Mouse (Mus musculus) heart, embryonic 15.5 days (tissue): Measurements from ENCODE around the gene Actg1. TPM values are rescaled to one million over a fixed set of nuclear protein-coding genes. Genes with fewer than 3 reads are reported as not detected.
A peak's percentile ranks its signal among the peaks of the same experiment; 100 is the strongest.

Experiments used
- ATAC-seq: fragments of 200-750 bp; cut with Nextera tagmentation; replicated peaks from 2 replicates; pipeline ENCODE4 v1.8.0; 2017; ENCODE audit warnings: low read depth, moderate TSS enrichment; ENCODE audit not compliant: insufficient number of reproducible peaks, insufficient read depth, low FRiP score
- H3K27ac ChIP-seq: fragments of 300-500 bp; sonication (generic); 2 replicates; pipeline ENCODE4 v1.5.1; 2015; ENCODE audit warnings: mild to moderate bottlenecking, inconsistent platforms
- H3K27me3 ChIP-seq: fragments of 300-500 bp; sonication (generic); 2 replicates; pipeline ENCODE4 v1.6.1; 2015; ENCODE audit warnings: inconsistent platforms
- H3K36me3 ChIP-seq: fragments of 300-500 bp; sonication (generic); 2 replicates; pipeline ENCODE4 v1.6.1; 2015; ENCODE audit warnings: mild to moderate bottlenecking, inconsistent platforms
- H3K4me1 ChIP-seq: fragments of 300-500 bp; sonication (generic); replicated peaks from 2 replicates; pipeline ENCODE4 v1.6.1; 2015; ENCODE audit warnings: inconsistent platforms
- H3K4me2 ChIP-seq: fragments of 300-500 bp; sonication (generic); 2 replicates; pipeline ENCODE4 v1.6.1; 2015; ENCODE audit warnings: inconsistent platforms, mild to moderate bottlenecking, moderate library complexity
- H3K4me3 ChIP-seq: fragments of 300-500 bp; sonication (generic); 2 replicates; pipeline ENCODE4 v1.5.1; 2015; ENCODE audit warnings: mild to moderate bottlenecking, inconsistent platforms
- H3K9ac ChIP-seq: fragments of 300-500 bp; sonication (generic); 2 replicates; pipeline ENCODE4 v1.6.1; 2015; ENCODE audit warnings: mild to moderate bottlenecking, inconsistent platforms
- H3K9me3 ChIP-seq: fragments of 300-500 bp; sonication (generic); replicated peaks from 2 replicates; pipeline ENCODE4 v1.6.1; 2016; ENCODE audit warnings: inconsistent platforms
- WGBS: fragments of 180-500 bp; shearing (Covaris S2); methylation state at CpG from one replicate; pipeline ENCODE4 v1.1.7; 2015; ENCODE audit warnings: mixed read lengths; 5-methylcytosine and 5-hydroxymethylcytosine counted together
- polyA plus RNA-seq: library from polyadenylated mRNA; unstranded; fragments of >200 nt; fragmentation: Nextera tagmentation; extraction: Ambion mirVana; gene quantifications from 2 replicates; pipeline ENCODE4 v1.2.1, GENCODE M21; 2015

Gene Actg1
- polyA plus RNA-seq, 1 experiment from 2014 or later: 921 TPM

DNA sequence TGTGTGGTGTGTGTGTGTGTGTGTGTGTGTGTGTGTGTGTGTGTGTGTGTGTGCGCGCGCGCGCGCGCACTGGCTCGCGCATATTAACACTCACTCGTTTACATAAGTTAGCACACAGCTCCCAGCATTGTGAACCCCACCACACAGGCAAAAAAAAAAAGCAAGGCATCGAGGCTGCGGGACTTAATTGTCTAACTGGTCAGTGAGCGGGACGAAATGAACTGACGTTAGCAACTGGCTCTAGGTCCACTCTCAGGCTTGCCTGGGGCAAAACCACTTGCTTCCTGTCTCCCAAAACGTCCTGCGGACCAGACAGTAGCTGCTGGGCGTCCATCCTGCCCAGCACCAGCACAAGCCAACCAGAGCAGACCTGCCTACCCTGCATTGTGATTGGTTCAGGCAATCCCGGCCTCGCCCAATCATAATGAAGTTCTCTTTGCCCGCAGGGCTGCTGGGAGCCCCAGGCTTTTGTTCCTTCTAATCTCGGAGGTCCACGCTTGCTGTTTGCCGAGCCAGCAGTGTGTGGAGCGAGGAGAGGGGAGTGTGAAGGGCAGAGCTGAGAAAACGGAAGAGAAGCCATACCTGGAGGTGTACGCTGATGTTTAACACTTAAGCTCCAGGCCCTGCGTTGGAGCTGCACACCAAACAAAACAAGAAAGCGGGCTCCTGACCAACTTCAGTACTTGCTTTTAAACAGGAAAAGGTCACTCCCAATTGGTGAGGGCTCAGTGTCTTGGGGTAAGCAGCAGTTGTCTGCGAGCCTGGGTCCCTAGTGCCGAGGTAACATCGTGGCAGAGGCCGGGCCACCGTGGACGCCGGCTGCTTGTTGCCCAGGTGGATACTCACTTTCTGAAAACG is 32.3 kb downstream of the Actg1 start:
- H3K27me3 ChIP-seq: no peaks in the 10 kb centered on the region
- H3K27ac ChIP-seq: peak overlapping the region; percentile 100
- no peaks in the 10 kb centered on the region for H3K9me3 ChIP-seq
- ATAC-seq: peak; percentile 96
- WGBS: 10% methylated on average over 37 of the region's 37 CpGs
- peaks cover 37% of the 10 kb centered on the region for H3K4me1 ChIP-seq
- peak overlapping the region; percentile 58 for H3K4me3 ChIP-seq
- peak overlapping the region; percentile 65 for H3K9ac ChIP-seq
- no peaks in the 10 kb centered on the region for H3K36me3 ChIP-seq
- H3K4me2 ChIP-seq: peak overlapping the region; percentile 88

DNA sequence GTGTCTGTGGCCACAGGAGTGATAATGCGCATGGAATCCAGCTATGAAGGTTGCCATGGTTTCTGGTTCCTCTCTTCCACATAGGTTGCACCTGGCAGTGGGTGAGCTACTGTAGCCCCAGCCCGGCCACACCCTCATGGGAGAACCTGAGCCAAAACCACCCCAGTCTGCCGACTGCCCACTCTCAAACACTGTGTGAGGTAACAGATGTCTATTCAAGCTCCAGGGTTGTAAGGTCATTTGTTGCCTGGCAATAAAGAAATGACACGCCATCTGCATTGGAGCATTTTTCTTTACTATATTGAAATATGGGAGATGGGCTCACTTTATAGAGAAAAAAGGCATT is 33.0 kb downstream of the Actg1 start:
- Histone ChIP-seq H3K9ac (peak overlapping the region; percentile 65), H3K9me3 (no peaks in the 10 kb centered on the region), H3K4me3 (peak overlapping the region; percentile 58), H3K4me1 (peaks cover 42% of the 10 kb centered on the region), H3K27ac (peak overlapping the region; percentile 100), H3K4me2 (peak overlapping the region; percentile 88), H3K27me3 (no peaks in the 10 kb centered on the region), H3K36me3 (no peaks in the 10 kb centered on the region)
- 36% methylated on average over 4 of the region's 4 CpGs for WGBS
- no peak for ATAC-seq

DNA sequence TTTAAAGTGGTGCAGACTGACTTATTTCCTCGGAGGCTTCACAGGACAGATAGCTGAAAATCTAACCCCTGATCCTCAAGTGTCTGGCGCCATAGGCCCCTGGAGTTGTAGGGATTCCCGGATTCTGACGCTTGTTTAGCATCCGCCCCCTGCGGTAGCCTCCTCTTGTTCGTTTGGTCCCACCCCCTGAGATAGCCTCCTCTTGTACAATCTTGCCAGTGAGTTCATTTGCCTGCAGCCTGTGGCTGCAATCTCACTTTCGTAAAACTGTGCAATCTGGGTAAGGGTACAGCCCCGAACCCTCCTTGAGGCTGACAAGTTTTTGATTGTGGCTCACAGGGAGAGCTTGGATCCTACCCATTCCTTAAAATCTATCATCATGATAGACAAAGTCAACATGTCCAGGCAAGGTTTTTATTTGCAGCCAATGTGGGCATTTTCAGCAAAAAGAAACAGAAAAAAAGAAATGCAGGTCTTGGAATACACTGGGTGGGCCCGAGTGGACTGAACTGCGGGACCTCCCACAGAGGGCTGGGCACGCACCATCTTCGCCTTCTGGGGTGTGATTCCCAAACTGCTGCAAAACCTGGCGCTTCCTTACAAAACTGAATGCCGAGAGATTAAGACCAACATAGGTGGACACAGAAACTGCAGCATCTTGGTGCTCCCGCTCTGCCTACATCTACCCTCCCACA is 33.5 kb downstream of the Actg1 start:
- ATAC-seq: no peak
- WGBS: 52% methylated on average over 16 of the region's 16 CpGs
- Histone ChIP-seq H3K27me3 (no peaks in the 10 kb centered on the region), H3K27ac (peak overlapping the region; percentile 100), H3K9me3 (no peaks in the 10 kb centered on the region), H3K4me3 (no peak overlapping the region), H3K4me1 (peaks cover 46% of the 10 kb centered on the region), H3K9ac (peak overlapping the region; percentile 65), H3K36me3 (no peaks in the 10 kb centered on the region), H3K4me2 (peak overlapping the region; percentile 88)

DNA sequence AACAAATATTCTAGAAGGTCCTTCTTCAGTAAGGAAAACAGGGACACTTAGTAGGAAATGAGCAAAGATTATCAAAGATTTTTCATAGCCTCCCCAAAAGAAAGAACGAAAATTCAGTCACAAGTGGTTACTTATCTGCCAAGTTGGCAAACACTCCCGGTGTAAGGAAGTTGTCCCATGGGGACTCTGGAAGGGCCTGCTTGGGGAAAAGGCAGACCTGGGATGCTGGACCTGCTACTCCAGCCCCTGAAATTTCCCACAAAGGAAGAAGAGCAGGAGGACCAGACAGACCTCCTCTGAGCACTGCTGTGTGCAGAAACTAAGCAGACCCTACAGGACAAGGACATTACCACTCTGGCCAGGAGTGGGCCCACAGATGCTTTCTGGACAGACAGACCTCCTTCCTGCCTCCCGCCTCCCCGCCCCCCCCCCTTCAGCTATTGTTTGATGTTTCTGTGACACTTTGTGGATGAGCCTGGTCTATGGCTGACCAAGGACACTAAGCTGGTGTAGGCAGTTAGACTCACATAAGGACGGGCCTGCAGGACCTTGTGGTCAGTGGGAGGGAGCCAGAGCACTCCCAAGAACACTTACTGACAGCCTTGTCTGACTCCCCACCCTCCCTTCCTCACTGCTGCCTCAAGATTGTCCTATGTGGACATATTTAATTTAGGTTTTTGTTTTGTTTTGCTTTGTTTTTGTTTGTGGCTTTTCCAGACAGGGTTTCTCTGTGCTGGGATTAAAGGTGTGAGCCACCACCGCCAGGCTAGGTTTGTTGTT is 34.2 kb downstream of the Actg1 start:
- H3K9ac ChIP-seq: no peak overlapping the region
- H3K36me3 ChIP-seq: no peaks in the 10 kb centered on the region
- H3K4me3 ChIP-seq: no peak overlapping the region
- 55% methylated on average over 6 of the region's 6 CpGs for WGBS
- no peaks in the 10 kb centered on the region for H3K27me3 ChIP-seq
- H3K4me2 ChIP-seq: no peak overlapping the region
- no peak for ATAC-seq
- H3K4me1 ChIP-seq: peaks cover 46% of the 10 kb centered on the region
- H3K27ac ChIP-seq: no peak overlapping the region
- no peaks in the 10 kb centered on the region for H3K9me3 ChIP-seq

DNA sequence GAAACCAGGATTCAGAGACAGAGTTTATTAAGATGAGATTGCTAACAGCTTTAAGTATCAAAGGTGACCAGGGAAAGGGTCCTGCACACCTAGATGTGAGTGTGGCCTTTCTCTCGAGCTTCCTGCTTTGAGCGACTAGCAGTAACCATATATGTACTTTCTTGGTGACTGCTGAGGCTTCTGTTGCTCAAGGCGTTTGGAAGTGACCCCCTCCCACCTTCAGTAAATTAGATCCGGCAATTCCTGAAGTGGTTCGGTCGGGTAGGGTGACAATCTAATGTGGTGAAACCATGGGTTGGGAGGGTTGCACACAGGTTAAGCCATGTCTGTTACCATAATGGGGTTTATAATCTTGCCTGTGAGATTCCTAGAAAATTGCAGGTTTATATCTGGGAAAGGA is 36.3 kb downstream of the Actg1 start:
- H3K4me2 ChIP-seq: no peak overlapping the region; the same call in 1 of the 2 replicates
- no peak overlapping the region for H3K9ac ChIP-seq
- 82% methylated on average over 6 of the region's 6 CpGs for WGBS

DNA sequence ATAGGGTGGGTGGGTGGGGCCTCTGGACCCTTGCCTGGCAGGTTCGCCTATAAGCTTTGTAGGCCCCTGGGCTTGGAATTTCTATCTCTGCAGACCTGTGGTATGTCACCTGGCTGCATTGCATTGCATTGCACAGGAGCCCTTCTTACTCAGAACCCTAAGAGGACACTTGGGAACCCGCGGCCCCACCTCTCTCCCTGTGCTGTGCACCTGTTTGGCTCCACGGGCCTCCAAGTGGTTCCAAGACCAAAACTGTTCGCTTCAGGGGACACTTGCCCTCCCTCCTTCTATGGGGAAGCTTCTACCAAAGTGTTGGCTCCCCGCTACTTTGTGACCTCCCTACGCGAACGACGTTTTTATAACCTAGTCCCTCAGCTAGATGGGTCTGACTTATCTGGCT is 36.8 kb downstream of the Actg1 start:
- H3K36me3 ChIP-seq: no peaks in the 10 kb centered on the region
- H3K9ac ChIP-seq: peak overlapping the region; percentile 67
- 54% methylated on average over 10 of the region's 10 CpGs for WGBS
- H3K27ac ChIP-seq: peak overlapping the region; percentile 89
- H3K4me2 ChIP-seq: peak overlapping the region; percentile 85
- no peaks in the 10 kb centered on the region for H3K27me3 ChIP-seq
- ATAC-seq: no peak
- H3K9me3 ChIP-seq: no peaks in the 10 kb centered on the region
- H3K4me3 ChIP-seq: peak overlapping the region; percentile 51
- H3K4me1 ChIP-seq: peaks cover 47% of the 10 kb centered on the region

More for the DNA sequence above, 36.3 kb downstream of the Actg1 start:
- Histone ChIP-seq H3K27me3 (no peaks in the 10 kb centered on the region), H3K4me1 (peaks cover 47% of the 10 kb centered on the region), H3K9me3 (no peaks in the 10 kb centered on the region), H3K4me3 (no peak overlapping the region), H3K27ac (peak overlapping the region; percentile 89), H3K36me3 (no peaks in the 10 kb centered on the region)
- ATAC-seq: no peak

DNA sequence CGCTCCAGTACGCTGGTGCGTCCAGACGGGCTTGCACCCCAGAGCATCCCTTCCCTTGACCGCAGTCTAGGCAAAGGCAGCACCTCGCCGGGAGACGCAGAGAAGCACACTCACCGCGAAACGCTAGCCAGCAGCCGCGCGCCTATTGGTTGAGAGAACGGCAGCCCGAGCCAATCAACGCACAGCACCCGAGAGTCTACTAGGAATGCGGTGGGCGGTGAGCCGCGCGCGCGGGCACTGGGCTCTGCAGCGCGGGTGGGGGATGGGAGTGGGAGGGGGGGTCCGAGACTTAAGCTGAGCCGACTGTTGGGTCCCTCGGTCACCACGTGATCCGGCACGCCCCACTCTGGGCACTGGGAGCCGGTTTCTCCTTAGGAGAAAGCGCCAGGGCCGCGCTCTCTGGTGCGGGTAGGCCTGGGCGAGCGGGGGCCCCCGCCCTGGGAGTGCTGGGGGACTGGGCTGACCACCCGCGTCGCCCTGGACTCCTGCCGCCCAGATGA is 37.5 kb downstream of the Actg1 start:
- Histone ChIP-seq H3K9me3 (no peaks in the 10 kb centered on the region), H3K4me3 (peak overlapping the region; percentile 51), H3K4me1 (peaks cover 53% of the 10 kb centered on the region), H3K4me2 (peak overlapping the region; percentile 85), H3K9ac (peak overlapping the region; percentile 67), H3K27ac (peak overlapping the region; percentile 89), H3K27me3 (no peaks in the 10 kb centered on the region), H3K36me3 (no peaks in the 10 kb centered on the region)
- ATAC-seq: peak; percentile 87
- WGBS: 3% methylated on average over 45 of the region's 45 CpGs

DNA sequence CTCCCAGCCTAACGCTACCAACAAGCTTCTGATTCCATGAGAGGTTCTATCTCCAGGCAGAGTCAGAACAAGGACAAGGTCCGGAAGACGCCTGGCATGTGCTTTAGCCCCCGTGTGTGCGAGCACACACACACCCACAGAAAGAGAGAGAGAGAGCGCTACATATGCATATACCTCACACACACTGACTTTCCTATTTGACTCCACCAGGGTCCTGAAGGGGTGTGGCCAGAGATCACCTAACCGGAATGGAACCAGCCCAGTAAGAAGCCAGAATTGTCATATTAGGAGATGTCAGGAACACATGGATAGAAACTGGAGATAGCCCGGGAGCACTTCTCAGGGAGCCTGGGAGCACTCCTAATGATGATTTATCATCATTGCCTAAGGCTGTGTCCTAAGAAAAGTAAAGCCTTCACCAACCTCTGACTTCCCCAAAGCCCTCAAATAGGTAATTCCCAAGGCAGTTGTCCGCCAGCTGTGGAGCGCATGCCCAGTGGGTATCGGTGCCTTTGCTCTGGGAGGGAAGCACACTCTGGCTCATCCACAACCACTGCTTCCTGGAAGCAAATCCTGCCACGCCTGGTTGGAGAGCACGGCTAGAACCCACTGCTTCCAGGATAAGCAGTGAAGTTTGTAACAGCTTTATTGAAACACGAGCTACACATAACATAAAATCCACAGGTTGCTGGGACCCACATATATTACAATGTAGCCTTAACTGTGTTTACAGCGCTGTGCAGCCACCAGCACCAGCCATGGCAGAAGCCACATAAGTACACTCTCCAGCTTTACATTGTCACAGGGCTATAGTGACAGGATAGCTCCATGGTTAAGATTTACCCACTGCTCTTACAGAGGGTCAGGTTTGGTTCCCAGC is 39.7 kb downstream of the Actg1 start:
- no peak for ATAC-seq
- 54% methylated on average over 15 of the region's 15 CpGs for WGBS
- Histone ChIP-seq H3K4me3 (no peak overlapping the region), H3K4me2 (peak overlapping the region; percentile 16; the same call in 1 of the 2 replicates), H3K27ac (no peak overlapping the region), H3K27me3 (no peaks in the 10 kb centered on the region), H3K4me1 (peaks cover 53% of the 10 kb centered on the region), H3K36me3 (no peaks in the 10 kb centered on the region), H3K9ac (no peak overlapping the region), H3K9me3 (no peaks in the 10 kb centered on the region)

DNA sequence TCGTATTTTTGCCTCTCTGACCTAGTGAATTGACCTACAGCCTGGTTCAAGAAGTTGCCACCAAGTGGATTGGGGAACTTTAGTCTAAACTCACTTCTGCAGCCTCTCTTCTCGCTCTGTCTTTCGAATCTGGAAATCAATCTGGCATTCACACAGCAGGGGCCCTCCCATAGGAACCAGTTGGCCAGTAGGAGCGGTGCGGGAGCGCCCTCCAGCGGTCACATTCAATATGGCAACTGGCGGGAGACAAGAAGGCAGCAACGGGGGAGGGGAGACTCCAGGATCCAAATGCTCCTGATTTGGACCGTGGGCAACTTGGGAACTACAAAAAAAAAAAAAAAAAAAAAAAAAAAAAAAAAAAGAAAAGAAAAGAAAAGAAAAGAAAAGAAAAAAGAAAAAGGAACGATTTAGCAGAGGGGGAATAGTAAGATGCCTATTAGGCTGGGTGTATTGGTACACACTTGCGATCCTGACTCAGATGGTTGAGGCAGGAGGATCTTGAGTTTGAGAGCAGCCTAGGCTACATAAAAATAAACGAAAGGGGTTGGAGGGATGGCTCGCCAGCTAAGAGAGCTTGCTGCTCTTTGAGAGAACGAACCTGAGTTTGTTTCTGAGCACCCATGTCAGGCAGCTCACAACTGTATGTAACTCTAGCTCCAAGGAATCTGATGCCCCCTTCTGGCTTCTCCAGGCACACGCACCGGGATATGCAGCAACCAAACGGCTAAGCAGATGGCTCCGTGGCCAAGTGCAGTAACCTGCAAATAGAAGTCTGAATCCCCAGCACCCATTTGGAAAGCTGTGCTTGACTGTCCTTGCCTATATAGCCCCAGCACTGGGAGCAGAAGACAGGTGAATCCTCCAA is 40.5 kb downstream of the Actg1 start:
- Histone ChIP-seq H3K4me3 (no peak overlapping the region), H3K9me3 (no peaks in the 10 kb centered on the region), H3K4me1 (peaks cover 55% of the 10 kb centered on the region), H3K4me2 (peak overlapping the region; percentile 16; the same call in 1 of the 2 replicates), H3K27ac (peak overlapping the region; percentile 21; the same call in 1 of the 2 replicates), H3K36me3 (no peaks in the 10 kb centered on the region), H3K27me3 (no peaks in the 10 kb centered on the region), H3K9ac (no peak overlapping the region)
- 8% methylated on average over 19 of the region's 19 CpGs for WGBS
- ATAC-seq: no peak

DNA sequence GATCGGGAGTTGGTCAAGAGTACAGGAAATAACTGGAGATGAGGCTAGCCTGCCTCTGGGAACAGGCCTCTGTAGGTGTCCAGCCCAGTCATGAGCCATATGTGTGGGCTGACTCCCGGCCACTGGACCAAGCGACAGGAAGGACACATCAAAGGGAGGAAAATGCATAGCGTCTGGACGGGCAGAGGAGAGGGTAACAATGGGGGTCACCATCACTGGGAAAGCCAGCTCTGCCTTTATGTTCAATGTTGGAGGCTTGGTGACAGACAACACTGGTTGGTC is 41.3 kb downstream of the Actg1 start:
- H3K27me3 ChIP-seq: no peaks in the 10 kb centered on the region
- no peaks in the 10 kb centered on the region for H3K9me3 ChIP-seq
- H3K4me2 ChIP-seq: no peak overlapping the region
- 0 out of 2 replicates have a peak overlapping the region, but pooled peaks have one; percentile 21 for H3K27ac ChIP-seq
- peaks cover 55% of the 10 kb centered on the region for H3K4me1 ChIP-seq
- no peak overlapping the region for H3K9ac ChIP-seq
- no peak for ATAC-seq
- 26% methylated on average over 5 of the region's 5 CpGs for WGBS
- no peaks in the 10 kb centered on the region for H3K36me3 ChIP-seq
- H3K4me3 ChIP-seq: no peak overlapping the region
